Mouse (Mus musculus): Measurements from ENCODE around the gene Dab1. TPM values are rescaled to one million over a fixed set of nuclear protein-coding genes. Genes with fewer than 3 reads are reported as not detected.
A peak's percentile ranks its signal among the peaks of the same experiment; 100 is the strongest.

The Dab1 gene
- polyA plus RNA-seq, 1 experiment from 2014 or later, result 36.4 TPM

- ATAC-seq (ENCODE audit: insufficient read depth, low FRiP score, low TSS enrichment), result peak; percentile 53; the same call in 1 of the 2 replicates
- H3K4me3 ChIP-seq (ENCODE audit: low read depth, low read length), result no peak overlapping the region
- H3K36me3 ChIP-seq (ENCODE audit: control insufficient read depth, insufficient read depth, low read length), result no peaks in the 10 kb centered on the region
- H3K27ac ChIP-seq (ENCODE audit: low read depth, low read length), result no peak overlapping the region
- H3K27me3 ChIP-seq (ENCODE audit: control insufficient read depth, insufficient read depth, low read length), result no peaks in the 10 kb centered on the region
- peak; percentile 31 for DNase-seq (ENCODE audit: low spot score)
- WGBS, result 42% methylated on average over 7 of the region's 7 CpGs
- H3K9me3 ChIP-seq (ENCODE audit: control insufficient read depth, low read length), result no peaks in the 10 kb centered on the region
- no peak overlapping the region for H3K9ac ChIP-seq (ENCODE audit: low read length)
- no peaks in the 10 kb centered on the region for H3K4me1 ChIP-seq (ENCODE audit: control insufficient read depth, insufficient read depth, low read length)
- H3K4me2 ChIP-seq (ENCODE audit: low read depth), result no peak overlapping the region
Measured at GRCm38 (mm10) chr4:104073920-104074459, 454.8 kb downstream of the Dab1 start.

GRCm38 (mm10) chr4:104077771-104078170 is 458.6 kb downstream of the Dab1 start:
- no peak overlapping the region for H3K4me2 ChIP-seq (ENCODE audit: low read depth)

DNA sequence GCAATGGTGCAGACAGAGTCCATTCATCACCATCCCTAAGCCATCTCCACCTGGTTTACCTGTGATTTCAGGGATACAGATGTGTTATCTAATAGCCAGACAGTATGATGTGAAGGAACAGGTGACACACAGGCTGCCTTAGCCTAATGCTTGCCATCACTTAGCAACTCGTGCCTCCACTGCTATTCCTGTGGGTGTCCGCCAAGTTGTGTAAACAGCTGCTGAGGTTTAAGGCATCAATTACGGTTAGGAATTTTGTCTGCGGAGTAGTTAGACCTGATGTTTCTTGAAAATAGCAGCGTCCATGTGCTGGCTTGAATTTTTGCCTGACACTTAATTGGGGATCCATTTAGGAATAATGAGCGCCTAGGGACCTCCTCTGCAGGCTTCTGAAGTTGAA is 487.1 kb downstream of the Dab1 start:
- DNase-seq (ENCODE audit: low spot score), result no peak
- H3K27ac ChIP-seq (ENCODE audit: low read depth, low read length), result no peak overlapping the region
- H3K9me3 ChIP-seq (ENCODE audit: control insufficient read depth, low read length), result no peaks in the 10 kb centered on the region
- 61% methylated on average over 6 of the region's 6 CpGs for WGBS
- no peaks in the 10 kb centered on the region for H3K4me1 ChIP-seq (ENCODE audit: control insufficient read depth, insufficient read depth, low read length)
- H3K36me3 ChIP-seq (ENCODE audit: control insufficient read depth, insufficient read depth, low read length), result no peaks in the 10 kb centered on the region
- no peak overlapping the region for H3K4me2 ChIP-seq (ENCODE audit: low read depth)
- no peaks in the 10 kb centered on the region for H3K27me3 ChIP-seq (ENCODE audit: control insufficient read depth, insufficient read depth, low read length)
- H3K9ac ChIP-seq (ENCODE audit: low read length), result no peak overlapping the region
- ATAC-seq (ENCODE audit: insufficient read depth, low FRiP score, low TSS enrichment), result no peak
- no peak overlapping the region for H3K4me3 ChIP-seq (ENCODE audit: low read depth, low read length)

More at GRCm38 (mm10) chr4:104077771-104078170, 458.6 kb downstream of the Dab1 start:
- 86% methylated on average over 1 of the region's 1 CpGs for WGBS
- H3K4me3 ChIP-seq (ENCODE audit: low read depth, low read length), result no peak overlapping the region
- DNase-seq (ENCODE audit: low spot score) (no peak), ATAC-seq (ENCODE audit: insufficient read depth, low FRiP score, low TSS enrichment) (no peak)
- no peaks in the 10 kb centered on the region for H3K9me3 ChIP-seq (ENCODE audit: control insufficient read depth, low read length)
- H3K4me1 ChIP-seq (ENCODE audit: control insufficient read depth, insufficient read depth, low read length), result no peaks in the 10 kb centered on the region
- H3K9ac ChIP-seq (ENCODE audit: low read length), result no peak overlapping the region
- no peaks in the 10 kb centered on the region for H3K36me3 ChIP-seq (ENCODE audit: control insufficient read depth, insufficient read depth, low read length)
- H3K27ac ChIP-seq (ENCODE audit: low read depth, low read length), result no peak overlapping the region
- H3K27me3 ChIP-seq (ENCODE audit: control insufficient read depth, insufficient read depth, low read length), result no peaks in the 10 kb centered on the region

DNA sequence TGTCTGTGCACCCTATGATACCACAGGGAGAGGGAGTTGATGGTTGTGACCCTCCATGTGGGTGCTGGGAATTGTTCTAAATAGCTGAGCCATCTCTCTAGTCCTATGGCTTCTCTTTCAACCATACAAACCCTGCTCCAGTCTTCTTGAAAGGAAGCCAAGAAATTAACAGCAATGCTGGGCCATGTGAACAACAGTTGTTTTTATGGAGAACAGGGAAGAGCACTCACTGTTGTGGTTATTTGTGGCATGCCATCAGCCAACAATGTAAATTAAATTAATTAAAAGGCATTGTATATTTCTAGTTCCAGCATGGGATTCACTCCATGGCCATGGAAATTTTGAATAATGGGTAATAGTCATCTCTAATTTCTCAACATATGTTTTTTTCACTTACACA is 492.5 kb downstream of the Dab1 start:
- DNase-seq (ENCODE audit: low spot score) (no peak), ATAC-seq (ENCODE audit: insufficient read depth, low FRiP score, low TSS enrichment) (no peak)
- Histone ChIP-seq H3K4me3 (ENCODE audit: low read depth, low read length) (no peak overlapping the region), H3K9ac (ENCODE audit: low read length) (no peak overlapping the region), H3K36me3 (ENCODE audit: control insufficient read depth, insufficient read depth, low read length) (no peaks in the 10 kb centered on the region), H3K4me2 (ENCODE audit: low read depth) (no peak overlapping the region), H3K9me3 (ENCODE audit: control insufficient read depth, low read length) (no peaks in the 10 kb centered on the region), H3K27ac (ENCODE audit: low read depth, low read length) (no peak overlapping the region), H3K27me3 (ENCODE audit: control insufficient read depth, insufficient read depth, low read length) (no peaks in the 10 kb centered on the region), H3K4me1 (ENCODE audit: control insufficient read depth, insufficient read depth, low read length) (no peaks in the 10 kb centered on the region)

DNA sequence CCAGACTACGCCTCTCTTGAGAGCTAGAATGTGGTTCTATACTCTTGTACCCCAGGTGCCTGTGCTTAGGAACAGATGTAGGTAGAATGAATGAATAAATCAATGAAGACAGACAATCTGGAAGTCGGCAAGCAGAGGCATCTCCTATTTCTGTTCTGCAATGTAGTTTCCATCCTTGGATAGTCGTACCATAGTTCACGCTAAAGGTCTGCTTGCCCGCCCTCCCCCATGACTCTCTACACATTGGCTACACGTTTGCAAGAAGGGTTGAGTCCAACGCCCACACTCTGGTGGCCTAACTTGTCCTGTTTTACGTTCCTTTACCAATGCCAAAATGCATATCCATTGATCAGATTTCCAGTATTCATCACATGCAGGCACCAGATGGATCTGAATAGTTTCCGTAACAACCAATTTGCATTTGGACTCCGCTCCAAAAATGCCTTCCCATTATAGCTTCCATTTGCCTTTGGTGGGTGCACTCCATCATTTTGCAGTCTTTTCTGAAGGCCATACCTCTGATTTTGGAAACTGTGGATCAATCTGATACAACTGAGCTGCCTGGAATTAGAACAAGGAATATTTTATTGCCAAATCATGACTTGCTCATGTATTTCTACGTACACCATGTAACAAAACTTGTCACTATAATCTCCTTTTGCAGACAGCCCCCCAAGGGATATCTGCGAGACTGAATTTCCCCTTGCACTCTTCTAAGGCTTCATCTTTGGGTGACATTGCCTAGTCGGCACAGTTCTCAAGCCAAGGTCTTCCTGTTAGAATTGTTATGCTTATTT is 494.2 kb downstream of the Dab1 start:
- no peak overlapping the region for H3K4me2 ChIP-seq (ENCODE audit: low read depth)
- no peaks in the 10 kb centered on the region for H3K4me1 ChIP-seq (ENCODE audit: control insufficient read depth, insufficient read depth, low read length)
- no peak overlapping the region for H3K27ac ChIP-seq (ENCODE audit: low read depth, low read length)
- no peaks in the 10 kb centered on the region for H3K9me3 ChIP-seq (ENCODE audit: control insufficient read depth, low read length)
- no peak overlapping the region for H3K4me3 ChIP-seq (ENCODE audit: low read depth, low read length)
- H3K36me3 ChIP-seq (ENCODE audit: control insufficient read depth, insufficient read depth, low read length), result no peaks in the 10 kb centered on the region
- no peak for ATAC-seq (ENCODE audit: insufficient read depth, low FRiP score, low TSS enrichment)
- no peak for DNase-seq (ENCODE audit: low spot score)
- no peaks in the 10 kb centered on the region for H3K27me3 ChIP-seq (ENCODE audit: control insufficient read depth, insufficient read depth, low read length)
- no peak overlapping the region for H3K9ac ChIP-seq (ENCODE audit: low read length)
- WGBS, result 84% methylated on average over 13 of the region's 13 CpGs

DNA sequence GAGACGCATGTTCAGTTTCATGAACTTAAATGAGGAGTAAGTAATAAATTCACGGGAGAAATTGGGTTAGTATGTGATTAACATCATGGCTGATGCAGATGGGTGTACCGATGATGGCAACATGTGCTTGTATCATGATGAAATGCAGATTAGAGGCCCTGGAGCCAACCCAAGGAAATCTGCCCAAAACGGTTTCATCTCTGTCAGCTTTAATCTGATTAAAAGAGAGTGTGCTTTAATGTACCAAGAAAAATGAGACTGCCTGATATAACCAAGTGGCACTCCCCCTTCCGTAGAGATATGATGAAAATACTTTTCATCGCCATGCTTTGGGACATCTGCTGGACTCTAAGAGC is 494.8 kb downstream of the Dab1 start:
- Histone ChIP-seq H3K27me3 (ENCODE audit: control insufficient read depth, insufficient read depth, low read length) (no peaks in the 10 kb centered on the region), H3K27ac (ENCODE audit: low read depth, low read length) (no peak overlapping the region), H3K9me3 (ENCODE audit: control insufficient read depth, low read length) (no peaks in the 10 kb centered on the region), H3K4me2 (ENCODE audit: low read depth) (no peak overlapping the region), H3K36me3 (ENCODE audit: control insufficient read depth, insufficient read depth, low read length) (no peaks in the 10 kb centered on the region), H3K9ac (ENCODE audit: low read length) (no peak overlapping the region), H3K4me1 (ENCODE audit: control insufficient read depth, insufficient read depth, low read length) (no peaks in the 10 kb centered on the region), H3K4me3 (ENCODE audit: low read depth, low read length) (no peak overlapping the region)
- WGBS, result 90% methylated on average over 6 of the region's 6 CpGs
- no peak for ATAC-seq (ENCODE audit: insufficient read depth, low FRiP score, low TSS enrichment)
- no peak for DNase-seq (ENCODE audit: low spot score)

GRCm38 (mm10) chr4:104120108-104120507 is 500.9 kb downstream of the Dab1 start:
- Histone ChIP-seq H3K27me3 (ENCODE audit: control insufficient read depth, insufficient read depth, low read length) (no peaks in the 10 kb centered on the region), H3K9ac (ENCODE audit: low read length) (no peak overlapping the region), H3K36me3 (ENCODE audit: control insufficient read depth, insufficient read depth, low read length) (no peaks in the 10 kb centered on the region), H3K4me3 (ENCODE audit: low read depth, low read length) (no peak overlapping the region), H3K9me3 (ENCODE audit: control insufficient read depth, low read length) (no peaks in the 10 kb centered on the region), H3K4me2 (ENCODE audit: low read depth) (no peak overlapping the region), H3K4me1 (ENCODE audit: control insufficient read depth, insufficient read depth, low read length) (no peaks in the 10 kb centered on the region), H3K27ac (ENCODE audit: low read depth, low read length) (no peak overlapping the region)
- DNase-seq (ENCODE audit: low spot score) (no peak), ATAC-seq (ENCODE audit: insufficient read depth, low FRiP score, low TSS enrichment) (no peak)
- 84% methylated on average over 4 of the region's 4 CpGs for WGBS

GRCm38 (mm10) chr4:104121959-104122358 is 502.8 kb downstream of the Dab1 start:
- Histone ChIP-seq H3K9me3 (ENCODE audit: control insufficient read depth, low read length) (no peaks in the 10 kb centered on the region), H3K27ac (ENCODE audit: low read depth, low read length) (no peak overlapping the region), H3K27me3 (ENCODE audit: control insufficient read depth, insufficient read depth, low read length) (no peaks in the 10 kb centered on the region), H3K9ac (ENCODE audit: low read length) (no peak overlapping the region), H3K4me3 (ENCODE audit: low read depth, low read length) (no peak overlapping the region), H3K36me3 (ENCODE audit: control insufficient read depth, insufficient read depth, low read length) (no peaks in the 10 kb centered on the region), H3K4me2 (ENCODE audit: low read depth) (no peak overlapping the region), H3K4me1 (ENCODE audit: control insufficient read depth, insufficient read depth, low read length) (no peaks in the 10 kb centered on the region)
- DNase-seq (ENCODE audit: low spot score) (no peak), ATAC-seq (ENCODE audit: insufficient read depth, low FRiP score, low TSS enrichment) (no peak)
- WGBS, result 90% methylated on average over 5 of the region's 5 CpGs

DNA sequence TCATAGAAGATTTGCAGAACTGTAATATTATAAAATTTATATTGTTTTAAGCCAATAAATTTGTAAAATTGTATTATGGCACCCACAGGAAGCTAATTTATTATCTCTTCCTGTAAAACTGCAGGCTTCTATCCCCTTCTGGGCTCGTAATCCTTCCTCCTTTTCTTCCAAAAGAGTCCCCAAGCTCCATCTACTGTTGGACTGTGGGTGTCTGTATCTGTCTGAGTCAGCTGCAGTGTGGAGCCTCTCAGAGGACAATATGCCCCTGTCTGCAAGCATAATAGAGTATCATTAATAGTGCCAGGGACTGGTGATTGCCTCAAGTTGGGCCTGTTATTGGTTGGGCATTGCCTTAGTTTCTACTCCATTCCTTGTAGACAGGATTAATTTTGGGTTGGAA is 503.2 kb downstream of the Dab1 start:
- WGBS, result 75% methylated on average over 1 of the region's 1 CpGs
- Histone ChIP-seq H3K27ac (ENCODE audit: low read depth, low read length) (no peak overlapping the region), H3K9ac (ENCODE audit: low read length) (no peak overlapping the region), H3K4me1 (ENCODE audit: control insufficient read depth, insufficient read depth, low read length) (no peaks in the 10 kb centered on the region), H3K27me3 (ENCODE audit: control insufficient read depth, insufficient read depth, low read length) (no peaks in the 10 kb centered on the region), H3K4me2 (ENCODE audit: low read depth) (no peak overlapping the region), H3K4me3 (ENCODE audit: low read depth, low read length) (no peak overlapping the region), H3K9me3 (ENCODE audit: control insufficient read depth, low read length) (no peaks in the 10 kb centered on the region), H3K36me3 (ENCODE audit: control insufficient read depth, insufficient read depth, low read length) (no peaks in the 10 kb centered on the region)
- DNase-seq (ENCODE audit: low spot score), result no peak
- ATAC-seq (ENCODE audit: insufficient read depth, low FRiP score, low TSS enrichment), result no peak
